Mouse (Mus musculus) MEL (cell line): Measurements from ENCODE around the gene Ccdc141. TPM values are rescaled to one million over a fixed set of nuclear protein-coding genes. Genes with fewer than 3 reads are reported as not detected.

Source experiments
- DNase-seq: peaks from one replicate; pipeline ENCODE4 v3.0.0; 2011; ENCODE audit warnings: low read depth, low spot score
- H3K27ac ChIP-seq: 2 replicates; pipeline ENCODE4 v1.5.1; 2012; ENCODE audit warnings: low read depth, mild to moderate bottlenecking, control low read depth, low read length, moderate library complexity; ENCODE audit not compliant: control insufficient read depth
- H3K27me3 ChIP-seq, 2 experiments: fragments of 150-350 bp in 1 of 2; sonication (generic) in 1 of 2; 2 replicates each; pipeline ENCODE4 v1.6.1; 2012; ENCODE audit warnings: low read length in 2 of 2, mild to moderate bottlenecking in 2 of 2, improper control_type of control experiment in 1 of 2, moderate library complexity in 1 of 2; ENCODE audit not compliant: insufficient read depth in 2 of 2, control insufficient read depth in 1 of 2
- H3K36me3 ChIP-seq, 2 experiments: 2 replicates each; pipeline ENCODE4 v1.6.1; 2012 to 2014; ENCODE audit warnings: low read length in 2 of 2, improper control_type of control experiment in 1 of 2, inconsistent platforms in 1 of 2, mild to moderate bottlenecking in 1 of 2; ENCODE audit not compliant: insufficient read depth in 2 of 2, control insufficient read depth in 1 of 2
- H3K4me1 ChIP-seq, 2 experiments: fragments of 150-350 bp in 1 of 2; sonication (generic) in 1 of 2; 2 replicates each; pipeline ENCODE4 v1.6.1; 2012; ENCODE audit warnings: low read length in 2 of 2, improper control_type of control experiment in 1 of 2, mild to moderate bottlenecking in 1 of 2; ENCODE audit not compliant: insufficient read depth in 2 of 2, control insufficient read depth in 1 of 2
- H3K4me3 ChIP-seq, 2 experiments: fragments of 150-350 bp in 1 of 2; sonication (generic) in 1 of 2; 2 replicates each; pipeline ENCODE4 v1.5.1; 2012; ENCODE audit warnings: low read depth in 2 of 2, low read length in 2 of 2, mild to moderate bottlenecking in 2 of 2, moderate library complexity in 2 of 2, control low read depth in 1 of 2, improper control_type of control experiment in 1 of 2; ENCODE audit not compliant: control insufficient read depth in 1 of 2, insufficient read depth in 1 of 2
- H3K79me2 ChIP-seq: 2 replicates; pipeline ENCODE4 v1.6.1; 2012; ENCODE audit warnings: mild to moderate bottlenecking, low read length, moderate library complexity; ENCODE audit not compliant: control insufficient read depth, poor library complexity, insufficient read depth
- H3K9ac ChIP-seq: 2 replicates; pipeline ENCODE4 v1.6.1; 2012; ENCODE audit warnings: low read depth, mild to moderate bottlenecking, control low read depth, low read length, moderate library complexity; ENCODE audit not compliant: control insufficient read depth, poor library complexity, severe bottlenecking
- H3K9me3 ChIP-seq: fragments of 150-350 bp; sonication (generic); replicated peaks from 2 replicates; pipeline ENCODE4 v1.6.1; 2012; ENCODE audit warnings: mild to moderate bottlenecking, low read length, improper control_type of control experiment, moderate library complexity; ENCODE audit not compliant: insufficient read depth
- BHLHE40 ChIP-seq: IDR thresholded peaks from 2 replicates; pipeline ENCODE4 v1.6.1; 2012; ENCODE audit warnings: low read depth, mild to moderate bottlenecking, inconsistent platforms, low read length, improper control_type of control experiment, borderline replicate concordance
- CHD2 ChIP-seq: IDR thresholded peaks from 2 replicates; pipeline ENCODE4 v1.6.1; 2011; ENCODE audit warnings: low read length, improper control_type of control experiment
- ELF1 ChIP-seq: IDR thresholded peaks from 2 replicates; pipeline ENCODE4 v1.6.1; 2014; ENCODE audit warnings: low read depth, mild to moderate bottlenecking, inconsistent platforms, low read length, improper control_type of control experiment, moderate library complexity
- GATA1 ChIP-seq: IDR thresholded peaks from 2 replicates; pipeline ENCODE4 v1.6.1; 2011; ENCODE audit warnings: low read depth, low read length, improper control_type of control experiment
- HCFC1 ChIP-seq: IDR thresholded peaks from 2 replicates; pipeline ENCODE4 v1.6.1; 2012; ENCODE audit warnings: low read depth, mild to moderate bottlenecking, inconsistent platforms, low read length, improper control_type of control experiment, moderate library complexity
- JUND ChIP-seq: IDR thresholded peaks from 2 replicates; pipeline ENCODE4 v1.6.1; 2011; ENCODE audit warnings: low read depth, mild to moderate bottlenecking, improper control_type of control experiment, low read length
- MAFK ChIP-seq: IDR thresholded peaks from 2 replicates; pipeline ENCODE4 v1.6.1; 2011; ENCODE audit warnings: low read depth, mild to moderate bottlenecking, low read length, improper control_type of control experiment, borderline replicate concordance
- MAX ChIP-seq: IDR thresholded peaks from 2 replicates; pipeline ENCODE4 v1.6.1; 2011; ENCODE audit warnings: low read length, improper control_type of control experiment
- MEF2A ChIP-seq: IDR thresholded peaks from 2 replicates; pipeline ENCODE4 v1.6.1; 2014; ENCODE audit warnings: low read depth, mild to moderate bottlenecking, inconsistent platforms, low read length, improper control_type of control experiment; ENCODE audit not compliant: poor library complexity, insufficient replicate concordance, severe bottlenecking; ENCODE audit errors: extremely low read depth
- MYC ChIP-seq: IDR thresholded peaks from 2 replicates; pipeline ENCODE4 v1.6.1; 2011; ENCODE audit warnings: low read depth, mild to moderate bottlenecking, low read length, improper control_type of control experiment, moderate library complexity
- NELFE ChIP-seq: IDR thresholded peaks from 2 replicates; pipeline ENCODE4 v1.6.1; 2011; ENCODE audit warnings: low read depth, low read length, improper control_type of control experiment
- POLR2AphosphoS5 ChIP-seq: IDR thresholded peaks from 2 replicates; pipeline ENCODE4 v1.6.1; 2012; ENCODE audit warnings: low read depth, borderline replicate concordance, mild to moderate bottlenecking, inconsistent platforms, low read length, moderate library complexity, mixed read lengths
- RCOR1 ChIP-seq: IDR thresholded peaks from 2 replicates; pipeline ENCODE4 v1.6.1; 2012; ENCODE audit warnings: low read depth, mild to moderate bottlenecking, inconsistent platforms, low read length, improper control_type of control experiment
- SIN3A ChIP-seq: IDR thresholded peaks from 2 replicates; pipeline ENCODE4 v1.6.1; 2012; ENCODE audit warnings: low read length, improper control_type of control experiment, inconsistent platforms
- USF2 ChIP-seq, 2 experiments: IDR thresholded peaks; 2 replicates each; pipeline ENCODE4 v1.6.1; 2011 to 2012; ENCODE audit warnings: improper control_type of control experiment in 2 of 2, low read length in 2 of 2, borderline replicate concordance in 1 of 2, inconsistent platforms in 1 of 2, low read depth in 1 of 2, mild to moderate bottlenecking in 1 of 2; ENCODE audit not compliant: insufficient read depth in 1 of 2
- ZMIZ1 ChIP-seq: IDR thresholded peaks from 2 replicates; pipeline ENCODE4 v1.6.1; 2012; ENCODE audit warnings: low read depth, mild to moderate bottlenecking, inconsistent platforms, low read length, improper control_type of control experiment, moderate library complexity
- polyA plus RNA-seq, 2 experiments: library from polyadenylated mRNA; stranded (reverse) in 1 of 2; unstranded in 1 of 2; fragments of >175 nt in 1 of 2; fragments of >200 nt in 1 of 2; gene quantifications; 2 replicates each; pipeline versions ENCODE4 v1.2.1 to v1.2.4; 2012; ENCODE audit warnings: low replicate concordance in 2 of 2, low read depth in 1 of 2; ENCODE audit not compliant: insufficient read length in 2 of 2, insufficient read depth in 1 of 2, missing spikeins in 1 of 2
- total RNA-seq: library from RNA; depleted of rRNA; stranded (reverse); fragments of 300-350 nt; gene quantifications from 2 replicates; pipeline ENCODE4 v1.2.3, GENCODE M21; 2012

The Ccdc141 gene
- total and polyA plus RNA-seq, 3 experiments = 0.54 to 1.1 TPM; not detected in 1

GRCm38 (mm10) chr2:77113026-77113425 is 57.4 kb downstream of the Ccdc141 start:
- no peak for TF ChIP-seq NELFE
- TF ChIP-seq SIN3A = no peak
- no peak for TF ChIP-seq MAX
- H3K4me1 ChIP-seq = no peaks in the 10 kb centered on the region
- H3K36me3 ChIP-seq = peaks cover 0 to 6% of the 10 kb centered on the region in 2 experiments; a peak in 2 of 4 replicates
- no peak overlapping the region for H3K4me3 ChIP-seq
- H3K9me3 ChIP-seq = no peaks in the 10 kb centered on the region
- H3K27ac ChIP-seq = no peak overlapping the region
- no peak for DNase-seq
- no peaks in the 10 kb centered on the region for H3K79me2 ChIP-seq
- H3K27me3 ChIP-seq = no peaks in the 10 kb centered on the region
- H3K9ac ChIP-seq = no peak overlapping the region

DNA sequence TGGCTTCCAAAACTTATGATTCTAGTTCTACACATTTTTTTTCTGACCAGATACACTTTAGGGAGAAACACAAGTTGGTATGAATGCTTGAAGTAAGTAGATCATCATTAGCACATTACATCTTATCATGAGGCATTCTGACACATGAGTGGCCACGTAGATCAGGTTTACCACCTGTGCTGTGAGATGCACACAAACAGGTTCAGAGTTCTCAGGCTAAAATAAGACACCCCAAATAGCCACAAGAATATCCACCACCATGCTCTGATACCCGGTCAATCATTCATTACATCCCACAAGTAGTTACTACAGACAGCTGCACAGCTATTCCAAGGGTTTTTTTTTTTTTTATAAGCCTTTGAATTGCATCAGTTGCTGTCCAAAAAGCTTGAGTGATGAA is 59.3 kb downstream of the Ccdc141 start:
- Histone ChIP-seq H3K9me3 (no peaks in the 10 kb centered on the region), H3K9ac (no peak overlapping the region), H3K4me3 (no peak overlapping the region), H3K4me1 (no peaks in the 10 kb centered on the region), H3K27me3 (no peaks in the 10 kb centered on the region), H3K79me2 (no peaks in the 10 kb centered on the region), H3K27ac (no peak overlapping the region), H3K36me3 (peaks cover 0 to 6% of the 10 kb centered on the region in 2 experiments; a peak in 2 of 4 replicates)
- no peak for TF ChIP-seq CHD2
- TF ChIP-seq MAX = no peak
- no peak for TF ChIP-seq GATA1
- no peak for TF ChIP-seq RCOR1
- TF ChIP-seq MAFK = no peak
- TF ChIP-seq BHLHE40 = no peak
- TF ChIP-seq USF2 (IDR thresholded peaks at IDR 0.05; ENCODE audit: borderline replicate concordance in 1 of 2, insufficient read depth in 1 of 2, low read depth in 1 of 2, low read length in 2 of 2) = no peak
- no peak for TF ChIP-seq HCFC1
- TF ChIP-seq MYC = no peak
- TF ChIP-seq JUND = no peak
- TF ChIP-seq ELF1 = no peak
- TF ChIP-seq NELFE = no peak
- no peak for TF ChIP-seq POLR2AphosphoS5
- TF ChIP-seq ZMIZ1 = no peak
- TF ChIP-seq MEF2A = no peak
- no peak for DNase-seq
